In the genomic region with DNA sequence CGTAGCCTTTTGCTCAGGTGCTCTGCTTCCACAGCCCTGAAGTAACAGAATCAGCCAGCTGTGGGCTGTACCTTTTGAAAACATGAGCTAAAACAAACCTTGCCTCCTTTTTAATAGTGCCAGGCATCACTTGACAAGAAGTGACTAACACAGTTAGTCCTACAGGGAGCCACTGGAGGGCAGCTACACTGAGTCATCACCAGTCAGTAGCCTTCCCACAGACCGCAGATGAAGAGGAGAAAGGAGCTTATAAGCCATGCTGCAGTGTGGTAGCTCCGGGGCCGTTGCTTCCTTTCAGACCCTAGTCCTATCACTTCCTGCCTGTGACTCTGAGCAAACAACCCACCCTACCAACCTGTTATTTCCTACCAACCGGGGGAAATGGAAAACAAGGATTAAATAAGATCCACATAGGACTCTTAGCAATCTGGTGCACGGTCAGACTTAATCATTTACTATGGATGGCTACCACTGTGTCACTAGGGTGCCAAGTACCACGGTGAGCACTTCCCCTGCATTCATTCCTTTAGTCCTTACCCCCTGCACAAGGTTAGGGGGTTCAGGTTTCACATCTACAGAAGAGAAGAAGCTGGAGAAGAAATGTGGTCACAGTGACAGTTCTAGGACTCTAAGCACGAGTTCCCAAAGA, we compare ENCODE assay signal across 14 mouse cellular contexts. TPM values are rescaled to one million over a fixed set of nuclear protein-coding genes. Genes with fewer than 3 reads are reported as not detected.
DNase-seq lines count a peak whose midpoint lies in the region; ATAC-seq and TF ChIP-seq lines count a peak whose summit lies in the region.
"Had no signal": no experiment of that assay in that cellular context is flagged by ENCODE, and none has a peak within 500 bp of the region (broad histone marks: within the 10 kb centered on the region; RNA-seq: fewer than 3 reads in every experiment).

No protein-coding gene starts in this region.

- no peaks in the 10 kb centered on the region for H3K27me3 ChIP-seq in hindbrain, embryonic 16.5 days (replicated peaks; ENCODE audit: control insufficient read depth, insufficient read depth, low read length)
- H3K27me3 ChIP-seq in hindbrain, embryonic 11.5 days (ENCODE audit: control insufficient read depth, insufficient read depth, low read length): no peaks in the 10 kb centered on the region
- no peaks in the 10 kb centered on the region for H3K27me3 ChIP-seq in neural tube, embryonic 13.5 days
- H3K27me3 ChIP-seq: embryonic facial prominence, embryonic 13.5 days had no signal

- no peak overlapping the region for H3K9ac ChIP-seq in hindbrain, embryonic 16.5 days (ENCODE audit: low read depth, low read length)
- H3K9ac ChIP-seq in hindbrain, embryonic 11.5 days (ENCODE audit: low read depth, low read length): no peak overlapping the region
- H3K9ac ChIP-seq in neural tube, embryonic 13.5 days: no peak overlapping the region
- H3K9ac ChIP-seq: embryonic facial prominence, embryonic 13.5 days; lung, embryonic 14.5 days had no signal

- no peak for ATAC-seq in hindbrain, embryonic 16.5 days
- no peak for ATAC-seq in hindbrain, embryonic 11.5 days (ENCODE audit: low FRiP score)
- no peak for ATAC-seq in neural tube, embryonic 13.5 days (ENCODE audit: low read depth)
- ATAC-seq in common myeloid progenitor, adult 5-6 weeks (replicated peaks; ENCODE audit: low read depth, poor library complexity, severe bottlenecking): peak; percentile 92
- ATAC-seq: inflammation-experienced regulatory T-cells, adult 6 months had no signal

- TF ChIP-seq CTCF in olfactory bulb, adult 2 months (IDR thresholded peaks at IDR 0.05; ENCODE audit: insufficient read depth, low read depth, low read length): no peak

- TF ChIP-seq POLR2A in olfactory bulb, adult 2 months (IDR thresholded peaks at IDR 0.05; ENCODE audit: insufficient read depth, low read depth, low read length): no peak

- H3K27ac ChIP-seq in hindbrain, embryonic 16.5 days (ENCODE audit: low read depth, low read length): 0 out of 2 replicates have a peak overlapping the region, but pooled peaks have one; percentile 13
- no peak overlapping the region for H3K27ac ChIP-seq in hindbrain, embryonic 11.5 days (ENCODE audit: low read depth, low read length)
- H3K27ac ChIP-seq in neural tube, embryonic 13.5 days (replicated peaks): peak overlapping the region; percentile 54
- 0 out of 2 replicates have a peak overlapping the region, but pooled peaks have one; percentile 23 for H3K27ac ChIP-seq in olfactory bulb, adult 2 months (ENCODE audit: insufficient read depth, low read depth, low read length)
- H3K27ac ChIP-seq: embryonic facial prominence, embryonic 13.5 days; heart, embryonic 10.5 days had no signal

- H3K4me1 ChIP-seq in hindbrain, embryonic 16.5 days (ENCODE audit: control insufficient read depth, insufficient read depth, low read depth, low read length): peaks cover 2% of the 10 kb centered on the region; the same call in 1 of the 2 replicates
- H3K4me1 ChIP-seq in hindbrain, embryonic 11.5 days (replicated peaks; ENCODE audit: control insufficient read depth, insufficient read depth, low read length): no peaks in the 10 kb centered on the region
- H3K4me1 ChIP-seq in neural tube, embryonic 13.5 days (replicated peaks): peaks cover 25% of the 10 kb centered on the region
- H3K4me1 ChIP-seq in olfactory bulb, adult 2 months (ENCODE audit: control insufficient read depth, insufficient read depth, low read length): peaks cover 9% of the 10 kb centered on the region

- WGBS in hindbrain, embryonic 16.5 days: 52% methylated on average over 8 of the region's 8 CpGs
- whole genome bisulfite sequencing in hindbrain, embryonic 11.5 days: 57% methylated on average over 8 of the region's 8 CpGs
- WGBS in neural tube, embryonic 13.5 days: 54% methylated on average over 8 of the region's 8 CpGs
- WGBS in olfactory bulb, adult 2 months: 36% methylated on average over 8 of the region's 8 CpGs

- no peak overlapping the region for H3K4me3 ChIP-seq in hindbrain, embryonic 16.5 days (ENCODE audit: low read length)
- no peak overlapping the region for H3K4me3 ChIP-seq in hindbrain, embryonic 11.5 days (ENCODE audit: low read depth, low read length)
- no peak overlapping the region for H3K4me3 ChIP-seq in neural tube, embryonic 13.5 days
- H3K4me3 ChIP-seq in olfactory bulb, adult 2 months (ENCODE audit: insufficient read depth, low read depth, low read length): no peak overlapping the region
- H3K4me3 ChIP-seq: embryonic facial prominence, embryonic 13.5 days; heart, embryonic 10.5 days had no signal

- intact Hi-C loops in gastrocnemius, postnatal 36 days (cut with DNase I): no loop called here

- no peak for DNase-seq in hindbrain, embryonic 11.5 days (ENCODE audit: low spot score)
- no peak for DNase-seq in neural tube, embryonic 10.5 days (ENCODE audit: extremely low spot score, low spot score)
- no peak for DNase-seq in heart, adult 11 months
- DNase-seq in gastrocnemius, postnatal 36 days: no peak
- DNase-seq: cerebellum, adult 9-11 months; lung, embryonic 14.5 days had no signal

- H3K4me2 ChIP-seq in hindbrain, embryonic 16.5 days (ENCODE audit: low read length): no peak overlapping the region
- H3K4me2 ChIP-seq in hindbrain, embryonic 11.5 days (replicated peaks; ENCODE audit: low read depth, low read length): no peak overlapping the region
- H3K4me2 ChIP-seq in neural tube, embryonic 13.5 days: no peak overlapping the region
- H3K4me2 ChIP-seq: embryonic facial prominence, embryonic 13.5 days; lung, embryonic 14.5 days had no signal

- peaks cover 4% of the 10 kb centered on the region for H3K36me3 ChIP-seq in hindbrain, embryonic 16.5 days (ENCODE audit: control insufficient read depth, insufficient read depth, low read length)
- H3K36me3 ChIP-seq in hindbrain, embryonic 11.5 days (ENCODE audit: control insufficient read depth, insufficient read depth, low read length): peaks cover 2% of the 10 kb centered on the region; the same call in 1 of the 2 replicates
- H3K36me3 ChIP-seq in neural tube, embryonic 13.5 days: peaks cover 32% of the 10 kb centered on the region

- no peaks in the 10 kb centered on the region for H3K9me3 ChIP-seq in hindbrain, embryonic 16.5 days (ENCODE audit: control insufficient read depth, low read length)
- H3K9me3 ChIP-seq in hindbrain, embryonic 11.5 days (ENCODE audit: control insufficient read depth, low read length): no peaks in the 10 kb centered on the region
- H3K9me3 ChIP-seq in neural tube, embryonic 13.5 days: no peaks in the 10 kb centered on the region
- H3K9me3 ChIP-seq: embryonic facial prominence, embryonic 13.5 days; heart, embryonic 10.5 days had no signal

RNA-seq across cellular contexts. Expression of a gene that starts 14.9 kb away (rescaled TPM):
- polyA plus RNA-seq in hindbrain, embryonic 16.5 days (2015; fragmentation: Nextera tagmentation; extraction: Ambion mirVana): 2.4 and 2.7 TPM in 2 replicates
- 1.7 TPM in 2 replicates for polyA plus RNA-seq in hindbrain, embryonic 11.5 days (2014; fragmentation: Nextera tagmentation; extraction: Ambion mirVana)
- polyA plus RNA-seq in neural tube, embryonic 13.5 days (2015; fragmentation: Nextera tagmentation; extraction: Ambion mirVana): 0.18 and 0.22 TPM in 2 replicates
- not detected in 2 replicates for total RNA-seq in common myeloid progenitor, adult 5-6 weeks (2017)
- not detected in 2 replicates for polyA plus RNA-seq in olfactory bulb, adult 2 months (2012; ENCODE audit: insufficient read depth, insufficient read length, low replicate concordance, missing spikeins)
- under 1 TPM; 0.46 to 0.49 TPM for total RNA-seq in gastrocnemius, postnatal 36 days (2021)
- polyA plus RNA-seq: heart, embryonic 10.5 days; limb, embryonic 11.5 days; lung, embryonic 14.5 days had no signal

RNA-seq across cellular contexts. Expression of a gene that starts 27.4 kb away (rescaled TPM):
- polyA plus RNA-seq in hindbrain, embryonic 16.5 days (2015; fragmentation: Nextera tagmentation; extraction: Ambion mirVana): 40.8 and 57.9 TPM in 2 replicates
- polyA plus RNA-seq in hindbrain, embryonic 11.5 days (2014; fragmentation: Nextera tagmentation; extraction: Ambion mirVana): 60.9 and 65.4 TPM in 2 replicates
- polyA plus RNA-seq in neural tube, embryonic 13.5 days (2015; fragmentation: Nextera tagmentation; extraction: Ambion mirVana): 47.3 and 60.1 TPM in 2 replicates
- 34.4 and 42.1 TPM in 2 replicates for total RNA-seq in common myeloid progenitor, adult 5-6 weeks (2017)
- 90.5 and 274 TPM in 2 replicates for polyA plus RNA-seq in olfactory bulb, adult 2 months (2012; ENCODE audit: insufficient read depth, insufficient read length, low replicate concordance, missing spikeins)
- 10 to 100 TPM; 15.7 to 19.1 TPM for total RNA-seq in gastrocnemius, postnatal 36 days (2021)

RNA-seq across cellular contexts. Expression of a gene that starts 28.3 kb away (rescaled TPM):
- 69.0 and 74.0 TPM in 2 replicates for polyA plus RNA-seq in hindbrain, embryonic 16.5 days (2015; fragmentation: Nextera tagmentation; extraction: Ambion mirVana)
- 60.9 and 62.6 TPM in 2 replicates for polyA plus RNA-seq in hindbrain, embryonic 11.5 days (2014; fragmentation: Nextera tagmentation; extraction: Ambion mirVana)
- 72.1 and 77.0 TPM in 2 replicates for polyA plus RNA-seq in neural tube, embryonic 13.5 days (2015; fragmentation: Nextera tagmentation; extraction: Ambion mirVana)
- 38.3 and 63.1 TPM in 2 replicates for total RNA-seq in common myeloid progenitor, adult 5-6 weeks (2017)
- polyA plus RNA-seq in olfactory bulb, adult 2 months (2012; ENCODE audit: insufficient read depth, insufficient read length, low replicate concordance, missing spikeins): not detected in 2 replicates
- total RNA-seq in gastrocnemius, postnatal 36 days (2021): 10 to 100 TPM; 49.3 to 49.6 TPM

RNA-seq across cellular contexts. Expression of a gene that starts 40.4 kb away (rescaled TPM):
- 0.97 and 1.3 TPM in 2 replicates for polyA plus RNA-seq in hindbrain, embryonic 16.5 days (2015; fragmentation: Nextera tagmentation; extraction: Ambion mirVana)
- 0.59 and 0.69 TPM in 2 replicates for polyA plus RNA-seq in hindbrain, embryonic 11.5 days (2014; fragmentation: Nextera tagmentation; extraction: Ambion mirVana)
- polyA plus RNA-seq in neural tube, embryonic 13.5 days (2015; fragmentation: Nextera tagmentation; extraction: Ambion mirVana): 0.55 and 0.67 TPM in 2 replicates
- total RNA-seq in common myeloid progenitor, adult 5-6 weeks (2017): not detected in 2 replicates
- not detected in 2 replicates for polyA plus RNA-seq in olfactory bulb, adult 2 months (2012; ENCODE audit: insufficient read depth, insufficient read length, low replicate concordance, missing spikeins)
- under 1 TPM; 0.23 to 0.27 TPM for total RNA-seq in gastrocnemius, postnatal 36 days (2021)
- polyA plus RNA-seq: inflammation-experienced regulatory T-cells, adult 6 months; limb, embryonic 11.5 days had no signal

RNA-seq across cellular contexts. Expression of a gene that starts 58.4 kb away (rescaled TPM):
- 46.6 and 48.4 TPM in 2 replicates for polyA plus RNA-seq in hindbrain, embryonic 16.5 days (2015; fragmentation: Nextera tagmentation; extraction: Ambion mirVana)
- polyA plus RNA-seq in hindbrain, embryonic 11.5 days (2014; fragmentation: Nextera tagmentation; extraction: Ambion mirVana): 61.2 and 63.7 TPM in 2 replicates
- polyA plus RNA-seq in neural tube, embryonic 13.5 days (2015; fragmentation: Nextera tagmentation; extraction: Ambion mirVana): 51.0 and 51.6 TPM in 2 replicates
- 17.3 and 30.5 TPM in 2 replicates for total RNA-seq in common myeloid progenitor, adult 5-6 weeks (2017)
- not detected in 2 replicates for polyA plus RNA-seq in olfactory bulb, adult 2 months (2012; ENCODE audit: insufficient read depth, insufficient read length, low replicate concordance, missing spikeins)
- 1 to 10 TPM; 1.8 to 2.7 TPM for total RNA-seq in gastrocnemius, postnatal 36 days (2021)
